Mouse (Mus musculus) kidney, embryonic 14.5 days (tissue): ENCODE measurements at regions not wholly inside any gene's neighbourhood (a gene's known extent, or its start where the extent isn't known, plus 50 kb on each side); places are given as distances from the start of the nearest gene placed in this dataset.

Source experiments
- ATAC-seq: fragments of 200-750 bp; cut with Nextera tagmentation; 2 replicates; pipeline ENCODE4 v1.8.0; 2017; ENCODE audit warnings: moderate number of reproducible peaks, mild to moderate bottlenecking, moderate TSS enrichment, moderate library complexity; ENCODE audit not compliant: low FRiP score, low TSS enrichment
- H3K27ac ChIP-seq: fragments of 300-500 bp; sonication (generic); 2 replicates; pipeline ENCODE4 v1.5.1; 2014; ENCODE audit warnings: low read depth, mild to moderate bottlenecking, low read length, moderate library complexity, mixed read lengths
- H3K27me3 ChIP-seq: fragments of 300-500 bp; sonication (generic); 2 replicates; pipeline ENCODE4 v1.6.1; 2014; ENCODE audit warnings: mild to moderate bottlenecking, low read length; ENCODE audit not compliant: control insufficient read depth, insufficient read depth
- H3K36me3 ChIP-seq: fragments of 300-500 bp; sonication (generic); 2 replicates; pipeline ENCODE4 v1.6.1; 2014; ENCODE audit warnings: low read length, mixed read lengths; ENCODE audit not compliant: control insufficient read depth, insufficient read depth
- H3K4me1 ChIP-seq: fragments of 300-500 bp; sonication (generic); 2 replicates; pipeline ENCODE4 v1.6.1; 2014; ENCODE audit warnings: low read length, mixed read lengths; ENCODE audit not compliant: control insufficient read depth, insufficient read depth
- H3K4me2 ChIP-seq: fragments of 300-500 bp; sonication (generic); replicated peaks from 2 replicates; pipeline ENCODE4 v1.6.1; 2014; ENCODE audit warnings: low read depth, mild to moderate bottlenecking, low read length
- H3K4me3 ChIP-seq: fragments of 300-500 bp; sonication (generic); 2 replicates; pipeline ENCODE4 v1.5.1; 2014; ENCODE audit warnings: mild to moderate bottlenecking, low read length
- H3K9ac ChIP-seq: fragments of 300-500 bp; sonication (generic); 2 replicates; pipeline ENCODE4 v1.6.1; 2014; ENCODE audit warnings: low read depth, mild to moderate bottlenecking, low read length, moderate library complexity
- H3K9me3 ChIP-seq: fragments of 300-500 bp; sonication (generic); 2 replicates; pipeline ENCODE4 v1.6.1; 2016; ENCODE audit warnings: low read length; ENCODE audit not compliant: control insufficient read depth
- WGBS: fragments of 180-500 bp; shearing (Covaris S2); extraction: QIAGEN DNeasy Blood & Tissue Kit; methylation state at CpG from one replicate; pipeline ENCODE4 v1.1.7; 2014; 5-methylcytosine and 5-hydroxymethylcytosine counted together

- WGBS: 94% methylated on average over 2 of the region's 2 CpGs
- ATAC-seq: no peak
- H3K9ac ChIP-seq: no peak overlapping the region
These were observed 177.8 kb downstream of the Wdr20rt start for GRCm38 (mm10) chr12:65403124-65403523.

DNA sequence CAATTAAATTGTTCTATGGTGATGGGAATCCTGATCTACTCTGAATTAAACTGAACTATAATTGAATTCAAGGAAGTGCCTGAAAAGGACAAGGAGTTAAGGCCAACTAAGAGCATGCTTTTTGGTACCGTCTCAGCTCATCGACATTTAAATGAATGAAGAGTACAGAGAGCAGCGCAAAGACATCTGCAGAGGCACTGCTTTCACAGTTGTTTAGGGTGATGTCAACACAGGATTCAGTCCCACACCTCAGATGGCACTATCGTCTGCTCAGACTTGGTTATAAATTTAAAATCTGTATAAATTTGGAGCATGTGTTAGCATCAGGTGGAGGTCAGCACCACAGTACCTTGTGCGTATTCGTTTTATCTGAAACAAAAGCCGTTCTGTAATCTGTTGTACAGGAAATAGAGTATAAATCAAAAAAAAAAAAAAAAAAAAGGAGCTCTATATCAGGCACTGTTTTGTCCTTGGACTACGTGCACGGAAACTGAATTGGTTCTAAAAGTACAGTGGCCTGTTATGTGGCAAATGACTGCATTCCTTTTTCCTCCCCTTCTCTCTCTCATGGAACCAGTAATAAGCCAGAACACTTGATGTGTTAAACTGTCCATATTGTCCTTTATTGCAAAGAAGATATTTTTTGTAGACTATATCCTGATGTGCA is 187.8 kb downstream of the Wdr20rt start:
- Histone ChIP-seq H3K27me3 (no peaks in the 10 kb centered on the region), H3K36me3 (no peaks in the 10 kb centered on the region), H3K27ac (no peak overlapping the region), H3K4me1 (no peaks in the 10 kb centered on the region), H3K4me3 (no peak overlapping the region), H3K9ac (no peak overlapping the region), H3K4me2 (no peak overlapping the region), H3K9me3 (no peaks in the 10 kb centered on the region)
- ATAC-seq: no peak
- WGBS: 68% methylated on average over 9 of the region's 9 CpGs

More at GRCm38 (mm10) chr12:65403124-65403523, 177.8 kb downstream of the Wdr20rt start:
- Histone ChIP-seq H3K27me3 (no peaks in the 10 kb centered on the region), H3K27ac (no peak overlapping the region), H3K4me2 (no peak overlapping the region), H3K36me3 (no peaks in the 10 kb centered on the region), H3K4me1 (no peaks in the 10 kb centered on the region), H3K4me3 (no peak overlapping the region), H3K9me3 (no peaks in the 10 kb centered on the region)

DNA sequence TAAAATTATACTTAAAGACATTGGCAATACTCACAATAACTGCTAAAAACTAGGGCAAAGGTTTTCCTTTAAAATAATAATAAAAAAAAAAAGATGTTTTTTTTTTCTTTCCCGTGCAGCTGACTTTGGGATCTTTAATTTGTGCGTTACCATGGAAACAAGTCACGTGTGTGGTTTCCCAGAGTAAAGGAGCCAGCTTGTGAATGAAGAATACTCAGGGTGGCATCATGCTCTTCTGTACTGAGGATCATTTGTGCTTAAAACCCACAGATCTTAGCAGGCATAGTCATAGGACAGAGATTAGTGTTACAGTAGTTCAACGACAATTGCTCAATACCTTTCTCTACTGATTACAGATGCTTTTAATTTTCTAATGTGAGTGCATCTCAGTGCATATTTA is 189.1 kb downstream of the Wdr20rt start:
- WGBS: 74% methylated on average over 4 of the region's 4 CpGs
- no peaks in the 10 kb centered on the region for H3K27me3 ChIP-seq
- H3K9me3 ChIP-seq: no peaks in the 10 kb centered on the region
- no peaks in the 10 kb centered on the region for H3K4me1 ChIP-seq
- H3K4me3 ChIP-seq: no peak overlapping the region
- no peak overlapping the region for H3K9ac ChIP-seq
- no peak overlapping the region for H3K4me2 ChIP-seq
- no peak for ATAC-seq
- H3K36me3 ChIP-seq: no peaks in the 10 kb centered on the region
- H3K27ac ChIP-seq: no peak overlapping the region

DNA sequence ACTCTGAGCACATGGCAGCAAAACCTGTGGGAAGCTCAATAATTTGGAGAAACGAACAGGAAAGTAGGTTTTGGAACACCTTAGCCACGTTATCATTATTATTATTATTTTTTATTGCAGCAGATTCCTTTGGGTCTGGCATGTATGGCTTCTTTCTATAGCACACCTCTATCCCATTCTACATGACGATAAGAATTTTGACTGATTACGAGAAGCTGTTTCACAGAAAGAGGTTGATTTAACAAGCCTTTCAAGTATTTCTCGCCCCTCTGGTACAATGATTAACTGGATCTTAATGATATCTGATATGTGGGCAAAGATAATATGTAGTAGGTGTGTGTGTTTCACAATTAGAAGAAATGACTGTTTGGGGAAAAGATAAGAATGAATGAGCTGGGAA is 191.6 kb downstream of the Wdr20rt start:
- no peak overlapping the region for H3K27ac ChIP-seq
- WGBS: 76% methylated on average over 5 of the region's 5 CpGs

GRCm38 (mm10) chr12:65420127-65420526 is 194.8 kb downstream of the Wdr20rt start:
- H3K9ac ChIP-seq: no peak overlapping the region
- no peak for ATAC-seq
- no peak overlapping the region for H3K4me3 ChIP-seq
- H3K4me2 ChIP-seq: no peak overlapping the region
- WGBS: 74% methylated on average over 7 of the region's 7 CpGs
- H3K27me3 ChIP-seq: no peaks in the 10 kb centered on the region
- H3K27ac ChIP-seq: no peak overlapping the region
- no peaks in the 10 kb centered on the region for H3K36me3 ChIP-seq
- no peaks in the 10 kb centered on the region for H3K9me3 ChIP-seq
- no peaks in the 10 kb centered on the region for H3K4me1 ChIP-seq

More for the DNA sequence above, 191.6 kb downstream of the Wdr20rt start:
- Histone ChIP-seq H3K27me3 (no peaks in the 10 kb centered on the region), H3K4me2 (no peak overlapping the region), H3K4me3 (no peak overlapping the region), H3K9me3 (no peaks in the 10 kb centered on the region), H3K36me3 (no peaks in the 10 kb centered on the region), H3K9ac (no peak overlapping the region), H3K4me1 (no peaks in the 10 kb centered on the region)
- no peak for ATAC-seq

DNA sequence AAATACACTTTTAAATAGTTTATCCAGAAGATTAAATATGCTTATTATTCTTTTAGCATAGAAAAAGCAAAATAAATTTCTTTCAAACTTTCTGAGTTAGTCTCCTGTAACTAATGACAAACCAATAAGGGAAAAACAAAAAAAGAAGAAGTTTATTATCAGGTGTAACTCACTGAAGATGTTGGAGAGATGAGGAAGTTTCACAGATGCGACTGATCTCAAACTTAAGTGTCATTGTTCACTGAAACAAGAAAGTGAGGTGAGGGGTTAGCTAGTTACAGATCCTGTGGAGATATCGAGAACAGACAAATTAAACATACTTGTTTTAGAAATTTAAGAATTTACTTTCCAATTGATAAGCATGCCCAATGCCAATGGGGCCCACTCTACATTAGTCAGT is 199.2 kb downstream of the Wdr20rt start:
- WGBS: 92% methylated on average over 2 of the region's 2 CpGs
- H3K9ac ChIP-seq: no peak overlapping the region
- no peak for ATAC-seq
- H3K4me2 ChIP-seq: no peak overlapping the region
- no peak overlapping the region for H3K4me3 ChIP-seq
- H3K27me3 ChIP-seq: no peaks in the 10 kb centered on the region
- no peaks in the 10 kb centered on the region for H3K9me3 ChIP-seq
- no peak overlapping the region for H3K27ac ChIP-seq
- no peaks in the 10 kb centered on the region for H3K4me1 ChIP-seq
- H3K36me3 ChIP-seq: no peaks in the 10 kb centered on the region

DNA sequence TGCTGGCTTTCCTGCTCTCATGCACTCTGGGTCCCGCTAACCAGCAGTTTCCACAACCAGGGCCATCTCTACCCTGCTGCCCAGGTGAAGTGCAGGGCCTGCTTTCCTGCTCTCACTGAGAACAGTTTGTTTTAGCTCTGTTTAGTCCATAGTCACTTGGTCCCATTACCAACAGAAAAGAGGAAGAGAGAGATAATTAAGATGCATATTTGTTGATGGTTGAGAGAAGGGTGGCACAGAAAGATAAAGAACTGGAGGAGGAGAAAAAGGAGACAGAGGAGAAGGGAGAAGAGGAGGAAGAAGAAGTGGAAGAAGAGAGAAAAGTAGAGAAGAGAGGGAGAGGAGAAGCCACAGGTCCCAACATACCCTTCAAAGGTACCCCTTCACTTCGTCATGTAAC is 200.1 kb downstream of the Wdr20rt start:
- WGBS: 98% methylated on average over 2 of the region's 2 CpGs
- no peaks in the 10 kb centered on the region for H3K36me3 ChIP-seq
- H3K9me3 ChIP-seq: no peaks in the 10 kb centered on the region

DNA sequence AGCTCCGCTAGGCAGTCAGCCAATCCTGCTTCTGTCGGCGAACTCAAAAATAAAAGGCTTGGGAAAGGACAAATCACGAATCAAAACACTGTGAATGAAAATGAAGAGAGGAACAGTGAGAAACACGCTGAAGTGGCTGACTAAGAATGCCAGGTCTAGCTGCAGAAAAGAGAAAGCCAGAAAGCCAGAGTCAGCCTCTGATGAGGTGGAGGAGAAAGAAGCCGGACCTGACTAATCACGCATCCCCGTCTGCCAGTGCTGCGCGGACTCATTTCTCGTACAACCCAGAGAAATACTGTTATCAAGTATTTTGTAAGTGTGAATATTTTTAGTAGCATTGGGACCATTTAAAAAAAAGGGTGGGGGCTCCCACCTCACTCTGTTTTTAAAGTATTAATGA is 201.6 kb downstream of the Wdr20rt start:
- WGBS: 93% methylated on average over 11 of the region's 11 CpGs
- no peak overlapping the region for H3K4me3 ChIP-seq
- no peaks in the 10 kb centered on the region for H3K9me3 ChIP-seq
- ATAC-seq: no peak
- H3K4me2 ChIP-seq: no peak overlapping the region
- H3K36me3 ChIP-seq: no peaks in the 10 kb centered on the region
- no peak overlapping the region for H3K9ac ChIP-seq
- H3K27me3 ChIP-seq: no peaks in the 10 kb centered on the region
- no peak overlapping the region for H3K27ac ChIP-seq
- no peaks in the 10 kb centered on the region for H3K4me1 ChIP-seq

More for the DNA sequence above, 200.1 kb downstream of the Wdr20rt start:
- H3K4me2 ChIP-seq: no peak overlapping the region
- no peak for ATAC-seq
- no peak overlapping the region for H3K27ac ChIP-seq
- no peak overlapping the region for H3K9ac ChIP-seq
- no peaks in the 10 kb centered on the region for H3K4me1 ChIP-seq
- no peak overlapping the region for H3K4me3 ChIP-seq
- H3K27me3 ChIP-seq: no peaks in the 10 kb centered on the region

GRCm38 (mm10) chr12:65428214-65428981 is 203.1 kb downstream of the Wdr20rt start:
- no peak overlapping the region for H3K9ac ChIP-seq
- H3K4me1 ChIP-seq: no peaks in the 10 kb centered on the region
- no peak overlapping the region for H3K27ac ChIP-seq
- H3K4me2 ChIP-seq: no peak overlapping the region; the same call in 1 of the 2 replicates
- WGBS: 57% methylated on average over 23 of the region's 23 CpGs
- H3K9me3 ChIP-seq: no peaks in the 10 kb centered on the region
- H3K4me3 ChIP-seq: no peak overlapping the region
- H3K36me3 ChIP-seq: no peaks in the 10 kb centered on the region
- no peaks in the 10 kb centered on the region for H3K27me3 ChIP-seq
- ATAC-seq: no peak
